Mouse (Mus musculus) heart, embryonic 16.5 days (tissue): ENCODE data around the gene Swsap1. TPM values are rescaled to one million over a fixed set of nuclear protein-coding genes. Genes with fewer than 3 reads are reported as not detected.

ENCODE experiments used
- ATAC-seq: fragments of 200-750 bp; cut with Nextera tagmentation; replicated peaks from 2 replicates; pipeline ENCODE4 v1.8.0; 2017; ENCODE audit warnings: moderate number of reproducible peaks; ENCODE audit not compliant: insufficient read depth, low FRiP score; ENCODE audit errors: extremely low read depth
- H3K27ac ChIP-seq: fragments of 300-500 bp; sonication (generic); 2 replicates; pipeline ENCODE4 v1.5.1; 2014; ENCODE audit warnings: mild to moderate bottlenecking, low read length, control low read depth, moderate library complexity
- H3K27me3 ChIP-seq: fragments of 300-500 bp; sonication (generic); 2 replicates; pipeline ENCODE4 v1.6.1; 2014; ENCODE audit warnings: low read length, mixed read lengths; ENCODE audit not compliant: control insufficient read depth, insufficient read depth
- H3K36me3 ChIP-seq: fragments of 300-500 bp; sonication (generic); 2 replicates; pipeline ENCODE4 v1.6.1; 2014; ENCODE audit not compliant: control insufficient read depth, insufficient read depth
- H3K4me1 ChIP-seq: fragments of 300-500 bp; sonication (generic); 2 replicates; pipeline ENCODE4 v1.6.1; 2014; ENCODE audit warnings: low read length, mixed read lengths; ENCODE audit not compliant: control insufficient read depth, insufficient read depth
- H3K4me2 ChIP-seq: fragments of 300-500 bp; sonication (generic); 2 replicates; pipeline ENCODE4 v1.6.1; 2014; ENCODE audit warnings: low read depth, mild to moderate bottlenecking, control low read depth, low read length
- H3K4me3 ChIP-seq: fragments of 300-500 bp; sonication (generic); 2 replicates; pipeline ENCODE4 v1.5.1; 2014; ENCODE audit warnings: mild to moderate bottlenecking, control low read depth, low read length
- H3K9ac ChIP-seq: fragments of 300-500 bp; sonication (generic); 2 replicates; pipeline ENCODE4 v1.6.1; 2014; ENCODE audit warnings: low read length, control low read depth
- H3K9me3 ChIP-seq: fragments of 300-500 bp; sonication (generic); replicated peaks from 2 replicates; pipeline ENCODE4 v1.6.1; 2016; ENCODE audit warnings: low read length; ENCODE audit not compliant: control insufficient read depth
- WGBS: fragments of 180-500 bp; shearing (Covaris S2); extraction: QIAGEN DNeasy Blood & Tissue Kit; methylation state at CpG from one replicate; pipeline ENCODE4 v1.1.7; 2014; 5-methylcytosine and 5-hydroxymethylcytosine counted together
- polyA plus RNA-seq: library from polyadenylated mRNA; unstranded; fragments of >200 nt; fragmentation: Nextera tagmentation; extraction: Ambion mirVana; gene quantifications from 2 replicates; pipeline ENCODE4 v1.2.1, GENCODE M21; 2015

Gene Swsap1
- 4.4 and 4.9 TPM in 2 replicates for polyA plus RNA-seq

- Histone ChIP-seq H3K4me3 (peak within 1 kb of the TSS; percentile 78), H3K4me1 (peaks cover 6% of the 10 kb centered on the region), H3K4me2 (peak within 1 kb of the TSS; percentile 79), H3K9me3 (no peaks in the 10 kb centered on the region), H3K9ac (peak within 1 kb of the TSS; percentile 87), H3K36me3 (no peaks in the 10 kb centered on the region), H3K27ac (peak within 1 kb of the TSS; percentile 92), H3K27me3 (peaks cover 9% of the 10 kb centered on the region)
- under 1% methylated on average over 54 of the region's 54 CpGs for WGBS
- peak; percentile 97 for ATAC-seq
These were observed at the start of gene Swsap1 for GRCm38 (mm10) chr9:21955570-21956281. Gene Swsap1, plus strand, starts transcription at chr9:21955755.

GRCm38 (mm10) chr9:21908216-21908615, 47.3 kb upstream of the Swsap1 start:
- no peak for ATAC-seq
- WGBS: 62% methylated on average over 11 of the region's 11 CpGs

GRCm38 (mm10) chr9:21909474-21910223, 45.9 kb upstream of the Swsap1 start:
- H3K36me3 ChIP-seq: no peaks in the 10 kb centered on the region
- no peaks in the 10 kb centered on the region for H3K4me1 ChIP-seq
- H3K4me2 ChIP-seq: no peak overlapping the region
- no peaks in the 10 kb centered on the region; the same call in 1 of the 2 replicates for H3K9me3 ChIP-seq
- no peak overlapping the region for H3K9ac ChIP-seq
- no peaks in the 10 kb centered on the region for H3K27me3 ChIP-seq
- 70% methylated on average over 10 of the region's 10 CpGs for WGBS
- ATAC-seq: no peak
- no peak overlapping the region for H3K27ac ChIP-seq
- H3K4me3 ChIP-seq: no peak overlapping the region

More at GRCm38 (mm10) chr9:21908216-21908615, 47.3 kb upstream of the Swsap1 start:
- Histone ChIP-seq H3K9ac (no peak overlapping the region), H3K4me2 (no peak overlapping the region), H3K36me3 (no peaks in the 10 kb centered on the region), H3K27ac (no peak overlapping the region), H3K9me3 (no peaks in the 10 kb centered on the region; the same call in 1 of the 2 replicates), H3K27me3 (no peaks in the 10 kb centered on the region), H3K4me3 (no peak overlapping the region), H3K4me1 (no peaks in the 10 kb centered on the region)

- Histone ChIP-seq H3K4me1 (peaks cover 5% of the 10 kb centered on the region; the same call in 1 of the 2 replicates), H3K4me2 (peak overlapping the region; percentile 86), H3K36me3 (no peaks in the 10 kb centered on the region), H3K27ac (no peak overlapping the region), H3K9ac (peak overlapping the region; percentile 72), H3K9me3 (no peaks in the 10 kb centered on the region), H3K27me3 (no peaks in the 10 kb centered on the region), H3K4me3 (peak overlapping the region; percentile 69)
- 67% methylated on average over 3 of the region's 3 CpGs for WGBS
- ATAC-seq: no peak
These were observed 38.6 kb upstream of the Swsap1 start for GRCm38 (mm10) chr9:21916851-21917492.

- ATAC-seq: peak; percentile 25
- H3K27ac ChIP-seq: peak overlapping the region; percentile 17; the same call in 1 of the 2 replicates
- 2% methylated on average over 33 of the region's 35 CpGs for WGBS
- peak overlapping the region; percentile 72 for H3K9ac ChIP-seq
- H3K27me3 ChIP-seq: no peaks in the 10 kb centered on the region
- H3K9me3 ChIP-seq: no peaks in the 10 kb centered on the region
- H3K36me3 ChIP-seq: no peaks in the 10 kb centered on the region
- H3K4me2 ChIP-seq: peak overlapping the region; percentile 86
- H3K4me3 ChIP-seq: peak overlapping the region; percentile 69
- peaks cover 5% of the 10 kb centered on the region; the same call in 1 of the 2 replicates for H3K4me1 ChIP-seq
These were observed 38.0 kb upstream of the Swsap1 start for GRCm38 (mm10) chr9:21917493-21918034.

- peak; percentile 94 for ATAC-seq
- Histone ChIP-seq H3K4me2 (peak within 1 kb of the TSS; percentile 86), H3K27ac (peak within 1 kb of the TSS; percentile 17; the same call in 1 of the 2 replicates), H3K4me3 (peak within 1 kb of the TSS; percentile 69), H3K27me3 (no peaks in the 10 kb centered on the region), H3K4me1 (peaks cover 7% of the 10 kb centered on the region), H3K9ac (peak within 1 kb of the TSS; percentile 72), H3K36me3 (no peaks in the 10 kb centered on the region), H3K9me3 (no peaks in the 10 kb centered on the region)
- under 1% methylated on average over 36 of the region's 36 CpGs for WGBS
These were observed 37.4 kb upstream of the Swsap1 start, which contains the start of gene Rab3d for GRCm38 (mm10) chr9:21918035-21918592. Gene Rab3d, minus strand, starts transcription at chr9:21918192.

- Histone ChIP-seq H3K9me3 (no peaks in the 10 kb centered on the region), H3K4me1 (peaks cover 14% of the 10 kb centered on the region), H3K4me2 (peak overlapping the region; percentile 86), H3K36me3 (no peaks in the 10 kb centered on the region), H3K9ac (no peak overlapping the region), H3K27me3 (no peaks in the 10 kb centered on the region), H3K4me3 (peak overlapping the region; percentile 69), H3K27ac (no peak overlapping the region)
- 20% methylated on average over 5 of the region's 5 CpGs for WGBS
- ATAC-seq: no peak
These were observed 36.7 kb upstream of the Swsap1 start for GRCm38 (mm10) chr9:21918692-21919384.

- H3K27ac ChIP-seq: peak overlapping the region; percentile 88
- 87% methylated on average over 4 of the region's 4 CpGs for WGBS
- no peak overlapping the region for H3K9ac ChIP-seq
- H3K4me1 ChIP-seq: peaks cover 29% of the 10 kb centered on the region
- no peak overlapping the region for H3K4me3 ChIP-seq
- ATAC-seq: no peak
- no peaks in the 10 kb centered on the region for H3K36me3 ChIP-seq
- no peak overlapping the region for H3K4me2 ChIP-seq
- no peaks in the 10 kb centered on the region for H3K9me3 ChIP-seq
- no peaks in the 10 kb centered on the region for H3K27me3 ChIP-seq
These were observed 32.5 kb upstream of the Swsap1 start for GRCm38 (mm10) chr9:21923036-21923435.
